Mouse (Mus musculus) stomach, postnatal 0 days (tissue): ENCODE data around the gene Tial1.

Source experiments
- CTCF ChIP-seq: IDR thresholded peaks from 2 replicates; pipeline ENCODE4 v1.5.1; 2016; ENCODE audit warnings: antibody characterized with exemption, low read depth, mild to moderate bottlenecking, moderate library complexity
- EP300 ChIP-seq: optimal IDR thresholded peaks from 2 replicates; pipeline ENCODE3; 2016; ENCODE audit warnings: antibody characterized with exemption

DNA sequence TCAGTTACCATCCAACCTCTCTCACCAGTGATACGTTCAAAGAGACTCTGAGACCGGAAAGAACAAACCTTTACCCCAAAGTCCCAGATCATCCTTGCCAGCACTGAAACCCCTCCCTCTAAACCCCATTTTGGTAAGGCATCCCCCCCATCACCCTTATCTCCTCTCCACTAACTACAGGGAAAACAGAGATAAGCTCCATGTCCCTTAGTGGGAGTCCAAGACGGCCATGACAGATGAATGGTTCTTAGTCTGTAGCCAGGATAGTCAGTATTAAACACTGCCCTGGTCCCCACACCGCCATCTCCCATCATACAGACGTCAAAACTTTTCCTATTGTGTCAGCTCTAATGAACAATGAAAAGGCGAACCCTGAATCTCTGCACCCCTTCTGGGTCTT lies 57.5 kb downstream of the Tial1 start:
- TF ChIP-seq EP300 (no peak), CTCF (no peak)
